Mouse (Mus musculus): Measurements from ENCODE around the gene Nudt15. TPM values are rescaled to one million over a fixed set of nuclear protein-coding genes. Genes with fewer than 3 reads are reported as not detected.

The Nudt15 gene
- 2.2 and 3.1 TPM in 2 replicates for total RNA-seq (2023)

GRCm38 (mm10) chr14:73548051-73548450 lies at the start of gene Nudt15:
Gene Nudt15, minus strand, starts transcription at chr14:73548242.

GRCm38 (mm10) chr14:73524766-73525448 lies 23.1 kb downstream of the Nudt15 start, which contains the start of gene Sucla2:
Gene Sucla2, plus strand, starts transcription at chr14:73525319.

GRCm38 (mm10) chr14:73509765-73510423 lies 38.1 kb downstream of the Nudt15 start, which contains the start of gene Med4:
Gene Med4, plus strand, starts transcription at chr14:73510025.

Other genes with a start within 250 kb of the Nudt15 start
- gene Rb1, start 222.4 kb downstream of the Nudt15 start, total RNA-seq (2023), result 47.6 and 50.3 TPM in 2 replicates
- 974 and 1,091 TPM in 2 replicates for gene Itm2b, start 163.0 kb downstream of the Nudt15 start, total RNA-seq (2023)
- gene Med4, start 38.2 kb downstream of the Nudt15 start, total RNA-seq (2023), result 30.8 and 37.7 TPM in 2 replicates
- gene Sucla2, start 22.9 kb downstream of the Nudt15 start, total RNA-seq (2023), result 30.5 and 31.2 TPM in 2 replicates
- not detected in 2 replicates for gene Gm21750, start 113.0 kb upstream of the Nudt15 start, total RNA-seq (2023)

Measured in neutrophil, adult 65 days (primary cell).